In genomic region chr4:132463430-132464254, GRCm38 (mm10) we compare ENCODE assay signal across 8 mouse cellular contexts. TPM values are rescaled to one million over a fixed set of nuclear protein-coding genes. Genes with fewer than 3 reads are reported as not detected.
DNase-seq lines count a peak whose midpoint lies in the region; ATAC-seq and TF ChIP-seq lines count a peak whose summit lies in the region.

Gene Med18 (minus strand): TSS chr4:132463921.

- ATAC-seq in G1E (ENCODE audit: extremely low read depth, insufficient number of reproducible peaks, low FRiP score, poor library complexity, severe bottlenecking): peak; percentile 74
- ATAC-seq in forebrain, postnatal 0 days: peak; percentile 96
- peak; percentile 93 for ATAC-seq in lung, embryonic 15.5 days (ENCODE audit: borderline replicate concordance, extremely low read depth, low FRiP score, low TSS enrichment)

- peaks cover 34% of the 10 kb centered on the region for H3K36me3 ChIP-seq in G1E (replicated peaks)
- peaks cover 16% of the 10 kb centered on the region for H3K36me3 ChIP-seq in forebrain, postnatal 0 days (ENCODE audit: insufficient read depth)
- H3K36me3 ChIP-seq in lung, embryonic 15.5 days: peaks cover 26% of the 10 kb centered on the region

- H3K4me3 ChIP-seq in G1E (ENCODE audit: low read depth, low read length): peak within 1 kb of the TSS; percentile 92
- peak within 1 kb of the TSS; percentile 63 for H3K4me3 ChIP-seq in forebrain, postnatal 0 days (ENCODE audit: low read depth, low read length)
- H3K4me3 ChIP-seq in lung, embryonic 15.5 days: peak within 1 kb of the TSS; percentile 81

- under 1% methylated on average over 44 of the region's 44 CpGs for WGBS in forebrain, postnatal 0 days
- under 1% methylated on average over 44 of the region's 44 CpGs for WGBS in lung, embryonic 15.5 days

- H3K27ac ChIP-seq in forebrain, postnatal 0 days (ENCODE audit: low read depth, low read length): peak within 1 kb of the TSS; percentile 9; the same call in 1 of the 2 replicates
- peak within 1 kb of the TSS; percentile 69 for H3K27ac ChIP-seq in lung, embryonic 15.5 days

- H3K9me3 ChIP-seq in G1E (replicated peaks): no peaks in the 10 kb centered on the region
- no peaks in the 10 kb centered on the region for H3K9me3 ChIP-seq in forebrain, postnatal 0 days (ENCODE audit: low read length)
- no peaks in the 10 kb centered on the region for H3K9me3 ChIP-seq in lung, embryonic 15.5 days

- peak within 1 kb of the TSS; percentile 56 for H3K9ac ChIP-seq in forebrain, postnatal 0 days
- peak within 1 kb of the TSS; percentile 83 for H3K9ac ChIP-seq in lung, embryonic 15.5 days

- peak; percentile 73 for DNase-seq in G1E (ENCODE audit: low spot score)
- DNase-seq in cerebellum, adult 18-20 months: peak; percentile 94 to 95
- peak; percentile 97 for DNase-seq in forebrain, postnatal 0 days
- DNase-seq in heart, postnatal 4 days: peak; percentile 93
- peak; percentile 91 for DNase-seq in layer of hippocampus, adult 8-10 months (ENCODE audit: low spot score in 2 of 2)
- DNase-seq in ovary, adult 18-20 months (ENCODE audit: low spot score): peak; percentile 88
- peak; percentile 95 for DNase-seq in thymus, postnatal 0 days (ENCODE audit: low spot score)

- peak within 1 kb of the TSS; percentile 63 for H3K4me2 ChIP-seq in forebrain, postnatal 0 days (ENCODE audit: low read depth)
- H3K4me2 ChIP-seq in lung, embryonic 15.5 days: peak within 1 kb of the TSS; percentile 73

- no peaks in the 10 kb centered on the region for H3K27me3 ChIP-seq in G1E (ENCODE audit: insufficient read depth, low read length)
- H3K27me3 ChIP-seq in forebrain, postnatal 0 days (ENCODE audit: insufficient read depth, low read length): no peaks in the 10 kb centered on the region
- no peaks in the 10 kb centered on the region for H3K27me3 ChIP-seq in lung, embryonic 15.5 days

- H3K4me1 ChIP-seq in G1E (ENCODE audit: insufficient read depth, low read depth, low read length): peaks cover 48% of the 10 kb centered on the region
- peaks cover 6% of the 10 kb centered on the region; the same call in 1 of the 2 replicates for H3K4me1 ChIP-seq in forebrain, postnatal 0 days (ENCODE audit: insufficient read depth)
- peaks cover 12% of the 10 kb centered on the region; the same call in 1 of the 2 replicates for H3K4me1 ChIP-seq in lung, embryonic 15.5 days

- no peak for TF ChIP-seq CTCF in G1E (IDR thresholded peaks at IDR 0.05; ENCODE audit: low read depth, low read length)
- TF ChIP-seq CTCF in forebrain, postnatal 0 days (IDR thresholded peaks at IDR 0.05; ENCODE audit: low read depth): peak; percentile 63

RNA-seq across cellular contexts. Expression of gene Med18, which starts in this region (rescaled TPM):
- total RNA-seq in G1E (2014; fragmentation: Nextera tagmentation) (20.5 and 21.2 TPM in 2 replicates), G1E (2017) (20.9 and 22.2 TPM in 2 replicates)
- polyA plus RNA-seq in G1E (2012): 7.8 and 8.1 TPM in 2 replicates
- total RNA-seq in forebrain, postnatal 0 days (2014; rRNA removed): 11.5 and 18.5 TPM in 2 replicates
- 12.0 and 15.4 TPM in 2 replicates for polyA plus RNA-seq in forebrain, postnatal 0 days (2015; fragmentation: Nextera tagmentation; extraction: Ambion mirVana)
- 10 to 100 TPM; 10.3 to 11.0 TPM for total RNA-seq in heart, postnatal 4 days (2021)
- 10 to 100 TPM in 1 of 4 experiments, 1 to 10 TPM in 3; 8.3 to 10.3 (median 9.2) TPM for total RNA-seq in layer of hippocampus, adult 8-10 months (2022)
- 23.3 and 24.2 TPM in 2 replicates for polyA plus RNA-seq in lung, embryonic 15.5 days (2015; fragmentation: Nextera tagmentation; extraction: Ambion mirVana)
- 30.5 and 31.5 TPM in 2 replicates for polyA plus RNA-seq in thymus, postnatal 0 days (2015; fragmentation: Nextera tagmentation; extraction: Ambion mirVana)

Comparison
In these comparisons a context has a peak if more than half of its experiments do, and no peak if none do; other contexts are left out.
1. Peak in every context shown above with its lines: DNase-seq, ATAC-seq, H3K4me3 ChIP-seq and H3K27ac ChIP-seq.